Mouse (Mus musculus) heart, embryonic 11.5 days (tissue): ENCODE results near the gene Sik1. TPM values are rescaled to one million over a fixed set of nuclear protein-coding genes. Genes with fewer than 3 reads are reported as not detected.

ENCODE experiments used
- ATAC-seq: fragments of 200-750 bp; cut with Nextera tagmentation; replicated peaks from 2 replicates; pipeline ENCODE4 v1.8.0; 2017; ENCODE audit warnings: moderate library complexity; ENCODE audit not compliant: insufficient number of reproducible peaks, low FRiP score, low TSS enrichment
- H3K27ac ChIP-seq: fragments of 300-500 bp; sonication (generic); 2 replicates; pipeline ENCODE4 v1.5.1; 2014; ENCODE audit warnings: mild to moderate bottlenecking, low read depth, low read length
- H3K27me3 ChIP-seq: fragments of 300-500 bp; sonication (generic); 2 replicates; pipeline ENCODE4 v1.6.1; 2014; ENCODE audit warnings: mild to moderate bottlenecking, low read length, mixed read lengths; ENCODE audit not compliant: control insufficient read depth, insufficient read depth
- H3K36me3 ChIP-seq: fragments of 300-500 bp; sonication (generic); 2 replicates; pipeline ENCODE4 v1.6.1; 2014; ENCODE audit warnings: mild to moderate bottlenecking, low read length, moderate library complexity, mixed read lengths; ENCODE audit not compliant: control insufficient read depth, insufficient read depth
- H3K4me1 ChIP-seq: fragments of 300-500 bp; sonication (generic); 2 replicates; pipeline ENCODE4 v1.6.1; 2014; ENCODE audit warnings: low read length; ENCODE audit not compliant: control insufficient read depth, insufficient read depth
- H3K4me2 ChIP-seq: fragments of 300-500 bp; sonication (generic); 2 replicates; pipeline ENCODE4 v1.6.1; 2014; ENCODE audit warnings: mild to moderate bottlenecking, moderate library complexity
- H3K4me3 ChIP-seq: fragments of 300-500 bp; sonication (generic); 2 replicates; pipeline ENCODE4 v1.5.1; 2014; ENCODE audit warnings: low read depth, low read length
- H3K9ac ChIP-seq: fragments of 300-500 bp; sonication (generic); 2 replicates; pipeline ENCODE4 v1.6.1; 2014; ENCODE audit warnings: mild to moderate bottlenecking, low read depth, low read length, moderate library complexity
- H3K9me3 ChIP-seq: fragments of 300-500 bp; sonication (generic); replicated peaks from 2 replicates; pipeline ENCODE4 v1.6.1; 2016; ENCODE audit warnings: low read length; ENCODE audit not compliant: control insufficient read depth
- WGBS: fragments of 180-500 bp; shearing (Covaris S2); extraction: QIAGEN DNeasy Blood & Tissue Kit; methylation state at CpG from one replicate; pipeline ENCODE4 v1.1.7; 2014; ENCODE audit not compliant: insufficient replicate concordance; 5-methylcytosine and 5-hydroxymethylcytosine counted together
- polyA plus RNA-seq: library from polyadenylated mRNA; unstranded; fragments of >200 nt; fragmentation: Nextera tagmentation; extraction: Ambion mirVana; gene quantifications from 2 replicates; pipeline ENCODE4 v1.2.1, GENCODE M21; 2014

The Sik1 gene
- polyA plus RNA-seq, 1 experiment from 2014 or later, result 24.3 TPM

DNA sequence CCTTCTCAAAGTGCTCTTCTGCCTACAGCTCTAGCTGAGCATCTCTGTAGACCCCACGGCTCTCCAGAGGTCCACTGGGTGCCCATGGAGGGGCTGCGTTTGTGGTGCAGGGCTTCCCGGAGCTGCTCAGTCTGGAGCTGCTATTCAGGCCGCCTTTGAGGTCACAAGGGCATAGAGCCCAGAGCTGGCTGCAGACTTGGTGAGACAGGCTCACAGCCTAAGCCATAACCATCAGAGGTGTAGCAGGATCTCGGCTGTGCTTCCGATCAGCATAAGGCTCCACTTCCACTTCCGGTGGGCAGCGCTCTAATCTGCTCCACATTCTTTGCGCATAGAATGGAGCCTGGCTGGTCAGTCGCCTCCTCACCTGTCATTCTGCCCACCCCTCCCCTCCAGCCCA, 23.8 kb upstream of the Sik1 start:
- Histone ChIP-seq H3K27ac (no peak overlapping the region), H3K9ac (no peak overlapping the region), H3K4me2 (no peak overlapping the region), H3K4me1 (peaks cover 15% of the 10 kb centered on the region), H3K4me3 (no peak overlapping the region), H3K27me3 (no peaks in the 10 kb centered on the region), H3K9me3 (no peaks in the 10 kb centered on the region), H3K36me3 (no peaks in the 10 kb centered on the region)
- no peak for ATAC-seq
- WGBS, result 70% methylated on average over 10 of the region's 10 CpGs

DNA sequence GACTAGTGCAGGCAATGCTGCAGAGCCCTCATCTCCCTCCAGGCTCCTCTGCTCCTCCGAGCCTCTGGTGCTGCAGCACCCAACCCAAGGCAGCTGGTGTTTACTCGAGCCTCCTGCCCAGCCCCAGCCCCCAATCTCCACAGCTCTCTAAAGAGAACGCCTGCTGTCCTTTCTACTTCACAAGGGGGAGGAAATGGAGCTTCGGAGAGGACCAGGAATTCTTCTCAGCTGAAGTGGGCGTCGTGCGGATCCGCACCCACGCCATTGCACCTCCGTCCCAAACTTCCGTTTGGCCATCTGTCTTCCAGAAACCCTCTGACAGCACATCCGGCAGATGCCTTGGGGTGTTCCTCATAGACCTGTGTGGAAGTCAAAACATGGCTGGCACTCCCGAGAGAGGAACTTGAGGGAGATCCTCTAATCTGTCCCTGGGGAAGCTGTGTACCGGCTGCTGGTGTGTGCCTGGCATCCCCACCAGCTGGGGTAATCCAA, 22.1 kb upstream of the Sik1 start:
- no peak overlapping the region for H3K4me2 ChIP-seq
- 48% methylated on average over 14 of the region's 14 CpGs for WGBS
- H3K27ac ChIP-seq, result 0 out of 2 replicates have a peak overlapping the region, but pooled peaks have one; percentile 10
- no peaks in the 10 kb centered on the region for H3K36me3 ChIP-seq
- no peaks in the 10 kb centered on the region for H3K27me3 ChIP-seq
- ATAC-seq, result no peak
- H3K4me3 ChIP-seq, result no peak overlapping the region
- peaks cover 18% of the 10 kb centered on the region for H3K4me1 ChIP-seq
- no peak overlapping the region for H3K9ac ChIP-seq
- no peaks in the 10 kb centered on the region for H3K9me3 ChIP-seq

DNA sequence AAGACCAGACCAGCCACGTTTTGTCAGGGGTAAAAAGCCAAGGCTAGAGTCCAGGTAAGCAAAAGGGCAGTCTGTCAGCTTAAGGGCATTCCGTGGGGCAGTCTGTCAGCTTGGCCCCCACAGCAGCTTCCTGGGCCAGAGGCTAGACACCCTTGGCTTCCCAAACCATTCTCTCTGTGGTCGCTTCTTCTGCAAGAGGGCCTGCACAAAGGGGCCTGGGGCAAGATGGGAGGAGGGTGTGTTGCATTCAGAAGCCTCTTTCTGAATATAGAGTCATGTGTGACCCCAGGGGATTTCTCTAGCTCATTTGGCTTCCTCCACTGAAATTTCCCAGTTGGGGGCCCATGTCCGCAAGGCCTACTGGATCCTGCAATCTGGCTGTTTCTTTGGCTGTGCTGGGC, 21.6 kb upstream of the Sik1 start:
- Histone ChIP-seq H3K36me3 (no peaks in the 10 kb centered on the region), H3K27ac (0 out of 2 replicates have a peak overlapping the region, but pooled peaks have one; percentile 10), H3K4me3 (no peak overlapping the region), H3K4me2 (no peak overlapping the region), H3K4me1 (peaks cover 19% of the 10 kb centered on the region), H3K9me3 (no peaks in the 10 kb centered on the region), H3K27me3 (no peaks in the 10 kb centered on the region), H3K9ac (no peak overlapping the region; the same call in 1 of the 2 replicates)
- ATAC-seq, result no peak
- WGBS, result 75% methylated on average over 4 of the region's 4 CpGs

DNA sequence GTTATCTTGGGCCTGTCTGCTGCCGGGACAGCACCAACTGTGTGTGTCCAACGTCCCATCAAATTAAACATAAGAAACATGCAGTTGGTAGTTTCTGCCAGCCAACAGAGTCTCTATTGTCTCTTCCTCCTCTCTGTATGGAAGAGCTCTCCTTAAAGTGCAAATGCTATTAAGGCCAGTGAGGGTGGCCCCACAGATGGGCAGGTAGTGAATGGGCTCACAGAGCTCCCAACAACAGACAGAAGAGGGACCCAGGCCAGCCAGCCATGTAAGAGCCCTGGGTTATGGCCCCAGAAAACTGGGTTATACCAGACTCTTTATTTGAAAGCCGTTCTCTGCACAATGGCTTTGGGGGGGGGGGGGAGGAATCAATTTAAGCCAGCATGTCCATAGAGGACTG, 21.2 kb upstream of the Sik1 start:
- ATAC-seq, result no peak
- no peak overlapping the region for H3K4me3 ChIP-seq
- H3K36me3 ChIP-seq, result no peaks in the 10 kb centered on the region
- H3K9ac ChIP-seq, result no peak overlapping the region; the same call in 1 of the 2 replicates
- no peaks in the 10 kb centered on the region for H3K9me3 ChIP-seq
- H3K4me2 ChIP-seq, result no peak overlapping the region
- WGBS, result 56% methylated on average over 3 of the region's 3 CpGs
- no peaks in the 10 kb centered on the region for H3K27me3 ChIP-seq
- H3K27ac ChIP-seq, result no peak overlapping the region
- peaks cover 22% of the 10 kb centered on the region for H3K4me1 ChIP-seq

DNA sequence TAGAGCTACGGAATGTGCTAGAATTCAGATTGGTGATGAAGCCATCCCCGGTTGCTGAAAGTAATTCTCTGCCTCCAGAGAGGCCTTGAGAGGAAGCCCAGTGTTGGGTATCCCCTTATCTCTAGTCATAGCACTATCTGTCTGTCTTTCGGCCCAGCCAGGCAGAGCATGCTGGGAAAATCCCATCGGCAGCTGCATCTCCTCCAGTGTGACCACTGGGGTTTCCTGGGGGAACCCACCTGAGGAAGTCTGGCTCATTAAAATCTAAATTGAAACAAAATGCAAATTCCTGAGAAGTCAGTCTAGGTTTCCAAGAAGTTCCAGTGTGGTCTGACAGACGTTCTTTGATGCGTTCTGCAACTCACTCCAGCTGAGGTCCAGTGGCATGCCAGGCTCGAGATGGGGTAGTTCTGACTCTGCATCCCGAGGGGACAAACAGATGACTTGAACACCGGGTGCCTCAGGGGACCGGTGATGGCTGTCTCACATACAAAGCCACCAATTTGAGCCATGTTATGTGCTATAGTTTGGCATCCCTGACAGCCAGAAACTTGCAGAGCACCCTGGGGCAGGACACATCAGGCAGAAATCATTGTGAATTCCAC, 19.8 kb upstream of the Sik1 start:
- Histone ChIP-seq H3K9me3 (no peaks in the 10 kb centered on the region), H3K4me1 (peaks cover 28% of the 10 kb centered on the region), H3K36me3 (no peaks in the 10 kb centered on the region), H3K9ac (no peak overlapping the region), H3K27me3 (no peaks in the 10 kb centered on the region), H3K4me3 (no peak overlapping the region), H3K4me2 (no peak overlapping the region), H3K27ac (no peak overlapping the region)
- ATAC-seq, result no peak
- WGBS, result 66% methylated on average over 10 of the region's 10 CpGs

DNA sequence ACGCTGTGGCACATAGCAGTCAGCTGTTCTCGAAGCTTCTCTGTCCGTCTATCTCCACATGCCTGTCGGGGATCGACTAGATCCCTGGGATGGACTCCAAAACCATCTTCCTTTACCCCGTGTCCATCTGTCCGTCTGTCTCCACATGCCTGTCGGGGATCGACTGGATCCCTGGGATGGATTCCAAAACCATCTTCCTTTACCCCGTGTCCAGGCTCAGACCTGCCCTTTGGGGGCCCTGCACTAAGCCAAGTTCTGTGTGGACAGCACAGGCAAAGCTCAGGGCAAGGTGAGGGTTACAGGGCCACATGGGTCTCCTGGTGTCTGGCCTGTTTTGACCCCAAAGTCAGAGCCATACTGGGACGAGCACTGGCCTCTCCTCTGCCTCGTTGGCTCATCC, 19.1 kb upstream of the Sik1 start:
- Histone ChIP-seq H3K4me2 (no peak overlapping the region), H3K4me3 (no peak overlapping the region), H3K9ac (no peak overlapping the region), H3K27me3 (no peaks in the 10 kb centered on the region), H3K9me3 (no peaks in the 10 kb centered on the region), H3K27ac (no peak overlapping the region), H3K36me3 (no peaks in the 10 kb centered on the region), H3K4me1 (peaks cover 28% of the 10 kb centered on the region)
- no peak for ATAC-seq
- 82% methylated on average over 12 of the region's 12 CpGs for WGBS

DNA sequence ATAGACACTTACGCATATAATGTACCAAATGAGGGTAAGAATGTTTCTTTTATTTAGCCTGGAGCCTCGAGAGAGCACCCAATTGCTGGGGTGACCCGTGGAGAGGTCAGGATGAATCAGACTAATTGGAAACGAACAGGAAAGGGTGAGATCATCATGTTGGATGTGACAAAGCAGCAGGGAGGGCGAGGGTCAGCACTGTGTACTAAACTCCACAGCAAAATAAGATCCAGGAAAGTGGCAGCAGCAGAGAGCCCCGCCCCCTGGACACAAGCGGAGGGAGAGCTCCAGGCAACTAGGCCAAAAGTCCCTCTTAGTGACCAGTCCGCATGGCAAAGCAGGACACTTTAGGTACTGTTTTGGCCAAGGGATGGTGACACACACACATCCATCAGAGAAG, 18.4 kb upstream of the Sik1 start:
- Histone ChIP-seq H3K4me2 (no peak overlapping the region), H3K9me3 (no peaks in the 10 kb centered on the region), H3K4me1 (peaks cover 28% of the 10 kb centered on the region), H3K27ac (no peak overlapping the region), H3K27me3 (no peaks in the 10 kb centered on the region), H3K9ac (no peak overlapping the region), H3K36me3 (no peaks in the 10 kb centered on the region), H3K4me3 (no peak overlapping the region)
- ATAC-seq, result no peak
- WGBS, result 58% methylated on average over 8 of the region's 8 CpGs

DNA sequence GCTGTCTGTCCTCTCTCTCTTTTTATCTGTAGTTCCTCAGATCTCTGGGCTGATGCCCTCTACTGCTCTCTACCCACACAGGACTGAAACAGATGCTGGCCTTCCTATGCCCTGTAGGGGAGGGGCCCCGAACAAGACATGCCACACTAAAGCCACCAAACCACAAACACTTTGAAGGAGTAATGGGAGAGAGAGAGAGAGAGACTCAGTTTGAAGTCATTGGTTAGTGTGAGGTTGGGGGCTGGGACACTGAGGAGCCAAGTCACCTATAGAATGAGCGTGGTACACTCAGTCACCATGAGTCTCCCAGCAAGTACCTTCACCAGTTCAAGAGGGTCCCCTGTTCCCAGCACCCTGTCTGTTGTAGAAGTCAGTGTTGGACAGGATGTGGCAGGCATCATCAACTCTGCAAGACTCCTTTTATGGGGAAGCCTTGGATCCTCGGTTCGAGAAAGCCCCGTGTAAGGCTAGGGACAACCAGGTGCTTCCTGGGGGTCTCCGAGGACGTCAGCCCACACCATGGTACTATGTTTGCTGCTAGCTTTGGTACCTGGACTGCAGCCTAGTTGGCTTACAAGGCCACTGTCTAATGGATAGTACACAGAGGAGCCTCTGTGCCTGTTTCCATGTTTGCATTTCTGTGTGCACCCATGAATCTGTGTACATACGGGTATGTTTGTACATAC, 17.7 kb upstream of the Sik1 start:
- Histone ChIP-seq H3K4me3 (no peak overlapping the region), H3K9ac (no peak overlapping the region), H3K4me1 (peaks cover 25% of the 10 kb centered on the region), H3K27ac (no peak overlapping the region), H3K4me2 (no peak overlapping the region), H3K27me3 (no peaks in the 10 kb centered on the region), H3K36me3 (no peaks in the 10 kb centered on the region), H3K9me3 (no peaks in the 10 kb centered on the region)
- ATAC-seq, result no peak
- WGBS, result 81% methylated on average over 8 of the region's 8 CpGs

DNA sequence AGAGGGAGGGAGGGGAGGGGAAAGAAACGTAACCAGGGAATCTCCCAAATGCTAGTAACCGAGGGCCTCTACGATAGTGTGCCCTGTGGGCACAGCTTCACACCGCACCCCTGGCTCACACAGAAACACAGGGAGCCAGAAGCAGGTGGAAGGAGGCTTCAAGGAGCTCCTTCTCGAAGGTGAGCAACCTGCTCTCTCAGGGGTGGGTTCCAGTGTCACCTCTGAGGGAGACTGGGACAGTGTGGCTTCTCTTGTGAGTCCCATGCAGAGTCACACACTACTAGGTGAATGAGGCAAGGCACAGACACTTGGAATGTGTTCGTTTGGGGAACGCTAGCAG, 17.2 kb upstream of the Sik1 start:
- peaks cover 23% of the 10 kb centered on the region for H3K4me1 ChIP-seq
- ATAC-seq, result no peak
- WGBS, result 67% methylated on average over 7 of the region's 7 CpGs

More for the DNA sequence above, 17.2 kb upstream of the Sik1 start:
- no peak overlapping the region for H3K4me2 ChIP-seq
- H3K27ac ChIP-seq, result no peak overlapping the region
- no peaks in the 10 kb centered on the region for H3K27me3 ChIP-seq
- no peak overlapping the region for H3K4me3 ChIP-seq
- no peaks in the 10 kb centered on the region for H3K9me3 ChIP-seq
- no peak overlapping the region for H3K9ac ChIP-seq
- no peaks in the 10 kb centered on the region for H3K36me3 ChIP-seq
